ENCODE assay signal across 13 mouse cellular contexts in genomic region chr10:99627355-99627754, GRCm38 (mm10).
"Had no signal": no experiment of that assay in that cellular context is flagged by ENCODE, and none has a peak within 500 bp of the region (broad histone marks: within the 10 kb centered on the region; RNA-seq: fewer than 3 reads in every experiment).

No protein-coding gene starts in this region.

- H3K36me3 ChIP-seq: limb, embryonic 15.5 days; liver, embryonic 12.5 days; neural tube, embryonic 15.5 days had no signal

- DNase-seq: kidney, adult 2 months; kidney, postnatal 36 days; layer of hippocampus, adult 9-11 months; layer of hippocampus, postnatal 36 days; midbrain, embryonic 14.5 days; right cerebral cortex, adult 18-20 months; thymus, postnatal 4 days had no signal

- H3K27me3 ChIP-seq: limb, embryonic 15.5 days; liver, embryonic 12.5 days; neural tube, embryonic 15.5 days had no signal

- H3K4me1 ChIP-seq: limb, embryonic 15.5 days; liver, embryonic 12.5 days; neural tube, embryonic 15.5 days had no signal

- H3K27ac ChIP-seq: kidney, postnatal 0 days; limb, embryonic 15.5 days; liver, embryonic 12.5 days; neural tube, embryonic 15.5 days had no signal

- ATAC-seq: intestine, embryonic 16.5 days; liver, embryonic 12.5 days had no signal

- H3K9me3 ChIP-seq: limb, embryonic 15.5 days; liver, embryonic 12.5 days; neural tube, embryonic 15.5 days had no signal

- H3K4me3 ChIP-seq: limb, embryonic 15.5 days; liver, embryonic 12.5 days; myocyte; neural tube, embryonic 15.5 days had no signal

- H3K4me2 ChIP-seq: limb, embryonic 15.5 days; liver, embryonic 12.5 days; neural tube, embryonic 15.5 days had no signal

- H3K9ac ChIP-seq: limb, embryonic 15.5 days; liver, embryonic 12.5 days; neural tube, embryonic 15.5 days had no signal
